Mouse (Mus musculus): Measurements from ENCODE around the gene AC170998.1.

GRCm38 (mm10) chr17:28766781-28767515 lies 41.1 kb downstream of the AC170998.1 start:
- TF ChIP-seq CTCF (conservative IDR thresholded peaks at IDR 0.05; ENCODE audit: low read length) (no peak), NANOG (IDR thresholded peaks at IDR 0.05; ENCODE audit: borderline replicate concordance, low read length) (no peak), POU5F1 (IDR thresholded peaks at IDR 0.05; ENCODE audit: borderline replicate concordance, low read length) (no peak)

Data from E14TG2a.4 (cell line).